Mouse (Mus musculus) large intestine, adult 2 months (tissue): ENCODE data around the gene Olfr427. TPM values are rescaled to one million over a fixed set of nuclear protein-coding genes. Genes with fewer than 3 reads are reported as not detected.
"Not testable (repeated sequence)": the region's sequence is repeated elsewhere in the genome, so short reads cannot be mapped to it uniquely, and the experiment has no call there.

Experiments
- DNase-seq: peaks from one replicate; pipeline ENCODE4 v3.0.0-alpha.2; 2012; ENCODE audit warnings: low read depth, low spot score
- WGBS: fragments of 180-500 bp; shearing (Covaris S2); methylation state at CpG from one replicate; pipeline ENCODE4 v1.1.7; 2018; 5-methylcytosine and 5-hydroxymethylcytosine counted together
- polyA plus RNA-seq: library from polyadenylated mRNA; depleted of rRNA; stranded (reverse); fragments of >200 nt; gene quantifications from 2 replicates; pipeline ENCODE4 v1.2.3, GENCODE M21; 2012; rRNA removed

The Olfr427 gene
- polyA plus RNA-seq, result not detected in 2 replicates

DNA sequence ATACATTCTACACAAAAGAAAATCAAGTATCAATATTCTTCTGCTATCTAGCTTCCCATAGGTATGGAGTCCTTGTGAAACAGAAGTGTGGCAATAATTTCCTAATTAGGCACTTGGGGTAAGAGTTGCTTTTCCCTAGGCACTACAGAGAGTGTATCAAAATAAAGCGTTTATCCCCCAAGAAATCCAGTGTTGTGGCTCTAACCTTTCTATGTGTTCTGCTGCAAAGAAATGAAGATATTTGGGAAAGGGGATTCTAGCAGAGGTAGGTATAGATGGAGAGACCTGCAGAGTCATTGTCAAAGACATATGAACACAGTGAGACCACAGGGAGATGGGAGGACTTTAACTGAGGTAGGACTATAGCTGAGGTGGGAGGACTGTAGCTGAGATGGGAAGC lies at the start of gene Olfr427:
Gene Olfr427 (plus strand): TSS at position 301 of the 400 bp plus-strand sequence.
- 85% methylated on average over 1 of the region's 1 CpGs for WGBS
- no peak for DNase-seq

DNA sequence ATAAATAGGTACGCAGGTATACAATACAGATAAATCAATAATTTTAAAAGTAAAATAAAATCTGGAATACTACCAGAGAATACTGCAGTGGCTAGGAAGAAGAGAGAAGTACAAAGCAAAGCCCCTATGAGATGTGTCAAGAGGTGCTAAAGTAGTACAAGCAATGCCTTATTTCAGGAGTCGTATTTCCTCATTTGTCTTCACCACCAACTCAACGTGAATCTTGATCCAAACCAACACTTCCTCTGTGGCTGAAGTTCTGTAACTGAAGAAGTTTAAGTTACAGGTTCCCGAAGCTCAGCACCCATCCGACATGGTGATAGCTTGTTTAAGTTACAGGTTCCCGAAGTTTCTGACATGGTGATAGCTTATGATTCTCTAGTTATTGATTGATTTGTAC lies 48.5 kb upstream of the Olfr427 start:
- WGBS, result 80% methylated on average over 6 of the region's 6 CpGs
- DNase-seq, result not testable (repeated sequence)

DNA sequence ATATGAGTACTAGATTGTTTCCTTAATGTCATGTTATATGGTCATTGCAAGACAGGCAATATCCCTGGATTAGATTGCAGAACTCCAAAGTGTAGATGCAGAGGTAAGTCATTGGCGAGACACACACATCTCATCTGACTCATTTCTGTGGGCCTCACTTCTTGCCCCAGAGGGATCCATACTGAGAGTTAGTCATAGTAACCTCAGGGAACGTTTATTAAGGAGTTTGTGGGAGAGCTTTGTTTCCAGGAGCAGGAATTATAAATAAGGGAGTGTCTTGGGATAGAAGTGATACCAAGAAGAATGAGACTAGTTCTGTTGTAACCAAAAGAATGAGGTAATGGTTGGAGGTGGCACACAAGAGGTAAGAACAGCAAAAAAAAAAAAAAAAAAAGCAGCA lies 47.8 kb upstream of the Olfr427 start, which contains the start of gene Olfr432:
Gene Olfr432 (plus strand): TSS at position 313 of the 400 bp plus-strand sequence.
- no peak for DNase-seq
- WGBS, result 48% methylated on average over 2 of the region's 2 CpGs

GRCm38 (mm10) chr1:174049357-174049756 lies 47.3 kb upstream of the Olfr427 start:
- not testable (repeated sequence) for DNase-seq
- WGBS, result 69% methylated on average over 4 of the region's 4 CpGs

DNA sequence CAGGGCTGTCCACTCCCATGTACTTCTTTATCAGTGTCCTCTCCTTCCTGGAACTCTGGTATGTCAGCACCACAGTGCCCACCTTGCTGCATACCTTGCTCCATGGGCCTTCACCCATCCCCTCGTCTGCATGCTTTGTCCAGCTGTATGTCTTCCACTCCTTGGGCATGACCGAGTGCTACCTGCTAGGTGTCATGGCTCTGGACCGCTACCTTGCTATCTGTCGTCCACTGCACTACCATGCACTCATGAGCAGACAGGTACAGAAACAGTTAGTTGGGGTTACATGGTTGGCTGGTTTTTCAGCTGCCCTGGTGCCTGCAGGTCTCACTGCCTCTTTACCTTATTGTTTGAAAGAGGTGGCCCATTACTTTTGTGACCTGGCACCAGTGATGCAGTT lies 46.2 kb upstream of the Olfr427 start:
- no peak for DNase-seq
- 84% methylated on average over 4 of the region's 4 CpGs for WGBS

GRCm38 (mm10) chr1:174051515-174051914 lies 45.2 kb upstream of the Olfr427 start:
- 80% methylated on average over 4 of the region's 4 CpGs for WGBS
- DNase-seq, result no peak

DNA sequence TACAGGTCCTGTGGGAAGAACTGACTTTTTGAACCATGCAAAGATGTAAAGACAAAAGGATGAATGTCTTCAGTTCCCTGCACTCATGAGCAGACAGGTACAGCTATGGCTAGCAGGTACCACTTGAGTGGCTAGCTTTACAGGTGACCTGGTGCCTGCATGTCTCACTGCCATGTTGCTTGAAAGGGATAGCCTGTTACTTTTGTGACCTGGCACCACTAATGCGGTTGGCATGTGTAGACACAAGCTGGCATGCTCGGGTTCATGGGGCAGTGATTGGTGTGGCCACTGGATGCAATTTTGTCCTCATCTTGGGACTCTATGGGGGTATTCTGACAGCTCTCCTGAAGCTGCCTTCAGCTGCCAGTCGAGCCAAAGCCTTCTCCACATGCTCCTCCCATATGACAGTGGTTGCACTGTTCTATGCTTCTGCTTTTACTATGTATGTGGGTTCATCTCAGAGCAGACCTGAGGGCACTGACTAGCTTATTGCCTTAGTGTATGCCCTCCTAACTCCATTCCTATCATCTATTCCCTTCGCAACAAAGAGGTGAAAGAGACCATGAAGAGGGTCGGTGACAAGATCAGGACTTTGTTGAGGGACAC lies 44.7 kb upstream of the Olfr427 start:
- DNase-seq, result no peak

DNA sequence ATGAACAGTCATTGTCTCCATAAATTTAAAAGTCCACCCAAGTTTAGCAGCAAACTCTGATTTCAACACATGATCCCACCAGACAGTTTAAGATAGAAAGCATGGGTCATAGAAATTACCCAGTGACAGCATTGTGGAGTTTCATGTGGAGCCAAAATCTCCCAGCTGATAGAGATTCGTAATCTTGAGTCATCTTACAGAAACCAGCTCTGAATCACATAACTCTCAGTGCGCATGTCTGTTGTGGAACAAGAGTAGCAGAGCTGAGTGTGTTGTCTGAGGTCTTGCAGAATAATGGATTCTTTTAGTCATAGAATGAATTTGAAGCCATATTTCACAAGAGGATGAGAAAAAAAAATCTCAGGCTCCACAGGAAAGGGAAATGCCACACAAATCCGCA lies 43.7 kb upstream of the Olfr427 start:
- WGBS, result 67% methylated on average over 3 of the region's 3 CpGs
- DNase-seq, result no peak

More for the DNA sequence above, 44.7 kb upstream of the Olfr427 start:
- WGBS, result 76% methylated on average over 5 of the region's 5 CpGs

DNA sequence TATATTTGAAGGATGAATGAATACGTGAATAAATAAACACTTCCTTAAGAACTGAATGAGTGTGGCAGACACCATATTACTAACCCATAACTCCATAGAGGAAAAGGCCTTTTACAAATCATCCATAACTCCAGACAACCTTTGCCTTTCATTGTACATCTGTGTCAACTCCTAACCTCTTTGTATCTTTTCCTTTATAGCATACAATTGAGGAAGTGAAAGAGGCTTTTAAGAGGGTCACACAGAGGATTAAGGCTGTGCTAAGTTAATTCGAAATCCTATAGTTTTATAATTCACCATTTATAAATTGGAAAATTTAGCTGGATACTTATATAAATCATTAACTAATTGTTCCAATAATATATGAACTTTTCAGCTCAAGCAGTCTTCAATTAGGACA lies 41.4 kb upstream of the Olfr427 start:
- 69% methylated on average over 2 of the region's 2 CpGs for WGBS
- no peak for DNase-seq

GRCm38 (mm10) chr1:174066305-174066704 lies 30.4 kb upstream of the Olfr427 start, which contains the start of gene Olfr430:
Gene Olfr430, plus strand, starts transcription at chr1:174066605.
- WGBS, result 93% methylated on average over 3 of the region's 3 CpGs
- DNase-seq, result no peak

DNA sequence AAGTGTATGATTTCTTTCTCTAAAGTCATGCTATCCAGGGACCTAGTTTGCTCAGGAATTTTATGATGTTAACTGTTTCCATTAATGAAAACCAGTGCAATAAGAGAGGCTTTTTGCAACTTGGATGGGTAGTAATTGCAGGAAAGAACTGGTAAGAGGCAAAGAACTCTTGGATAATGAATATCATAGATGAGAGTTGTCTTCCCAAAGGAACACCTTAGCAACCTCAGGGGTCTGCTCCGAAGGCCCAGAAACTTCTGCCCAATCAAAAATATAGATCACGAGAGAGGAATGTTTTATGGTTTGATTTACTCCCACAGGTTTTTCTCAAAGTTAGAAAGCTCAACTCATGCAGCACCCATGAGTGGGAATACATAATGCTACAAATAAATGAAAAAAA lies 12.7 kb upstream of the Olfr427 start, which contains the start of gene Olfr429:
Gene Olfr429 (plus strand): TSS at position 301 of the 400 bp plus-strand sequence.
- DNase-seq, result no peak
- WGBS, result 83% methylated on average over 2 of the region's 2 CpGs

GRCm38 (mm10) chr1:174103735-174104134 lies 7.0 kb downstream of the Olfr427 start:
- 70% methylated on average over 2 of the region's 2 CpGs for WGBS
- no peak for DNase-seq

DNA sequence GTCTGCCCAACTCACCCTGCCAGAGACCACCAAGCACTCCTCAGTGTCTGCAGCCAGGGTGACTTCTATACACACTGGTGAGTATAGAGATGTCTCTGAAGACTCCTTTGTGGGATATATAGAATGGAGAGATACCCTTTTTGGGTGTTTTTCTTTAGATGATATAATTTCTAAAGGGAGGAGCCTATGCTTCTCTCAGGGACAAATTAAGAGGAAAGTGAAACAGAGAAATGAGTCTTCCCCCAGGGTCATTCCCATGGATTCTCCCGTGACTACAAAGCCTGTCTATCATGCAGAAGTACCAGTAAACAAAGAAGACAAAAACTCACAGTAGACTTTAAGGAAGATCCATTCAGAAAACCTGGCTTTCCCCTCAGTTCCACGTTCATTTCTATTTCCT lies 24.4 kb downstream of the Olfr427 start, which contains the start of gene Olfr231:
Gene Olfr231 (minus strand): TSS at position 101 of the 400 bp plus-strand sequence.
- 52% methylated on average over 2 of the region's 2 CpGs for WGBS
- no peak for DNase-seq

DNA sequence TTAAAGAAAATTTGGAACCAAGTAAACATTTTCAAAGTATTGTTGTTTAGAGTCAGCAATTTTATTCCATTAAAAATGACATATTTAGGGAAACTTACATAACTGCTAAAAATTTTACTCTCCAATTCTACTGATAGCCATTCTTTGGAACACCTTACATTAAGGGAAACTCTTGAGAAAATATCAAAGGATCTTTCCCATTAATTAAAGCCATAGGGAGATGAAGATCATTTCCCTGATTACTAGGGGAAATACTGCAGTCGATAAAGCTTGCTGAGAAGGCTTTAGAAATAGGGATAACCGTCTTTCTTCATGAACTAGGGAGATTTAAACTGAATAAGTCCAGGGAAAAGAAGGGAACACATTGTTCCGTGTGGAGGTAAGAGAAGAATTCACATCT lies 34.5 kb downstream of the Olfr427 start, which contains the start of gene Olfr424:
Gene Olfr424 (plus strand): TSS at position 301 of the 400 bp plus-strand sequence.
- DNase-seq, result no peak
- WGBS, result 84% methylated on average over 3 of the region's 3 CpGs

DNA sequence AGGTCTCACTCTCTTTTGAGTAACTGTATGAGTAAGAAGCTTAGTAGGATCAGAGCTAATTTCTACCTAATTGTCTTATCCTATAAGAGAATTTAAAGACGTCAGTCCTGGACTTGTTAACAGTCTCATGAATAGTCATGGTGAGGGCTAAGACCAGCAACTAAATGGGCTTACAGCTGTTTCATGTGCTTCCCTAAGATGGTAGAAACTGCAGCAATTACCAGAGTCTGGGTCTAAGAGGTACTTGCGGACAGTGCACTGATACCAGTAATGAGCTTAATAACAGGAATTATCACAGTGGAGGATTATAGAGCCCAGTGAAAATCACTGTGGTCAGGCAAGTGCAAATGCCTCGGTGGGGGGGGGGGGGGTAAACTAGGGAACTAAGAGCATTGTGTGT lies 35.3 kb downstream of the Olfr427 start:
- WGBS, result 79% methylated on average over 3 of the region's 3 CpGs
- DNase-seq, result no peak

GRCm38 (mm10) chr1:174141384-174141783 lies 44.7 kb downstream of the Olfr427 start:
- no peak for DNase-seq
- 49% methylated on average over 2 of the region's 2 CpGs for WGBS

- DNase-seq, result no peak
- 69% methylated on average over 1 of the region's 1 CpGs for WGBS
Observed at GRCm38 (mm10) chr1:174146696-174147095, 50.0 kb downstream of the Olfr427 start.

DNA sequence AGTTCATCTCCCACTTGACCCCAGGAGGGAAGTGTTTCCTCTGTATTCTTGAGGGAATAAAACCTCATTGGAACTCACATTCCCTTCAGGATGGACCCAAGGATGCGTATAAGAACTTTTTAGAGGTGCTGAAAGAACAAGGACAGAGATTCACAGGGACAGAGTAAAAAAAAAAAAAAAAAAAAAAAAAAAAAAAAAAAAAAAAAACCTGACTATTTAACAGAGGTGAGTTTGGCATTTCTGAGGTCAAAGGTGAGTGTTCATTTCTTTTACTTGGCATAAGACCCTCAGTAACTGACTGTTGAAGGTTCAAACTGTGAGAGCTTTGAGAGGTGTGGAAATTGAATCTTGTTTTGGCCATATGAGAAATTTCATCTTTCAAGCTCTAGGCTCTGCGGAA lies 52.6 kb downstream of the Olfr427 start:
- WGBS, result 91% methylated on average over 2 of the region's 2 CpGs
- no peak for DNase-seq
